Mouse (Mus musculus): ENCODE measurements at regions not wholly inside any gene's neighbourhood (a gene's known extent, or its start where the extent isn't known, plus 50 kb on each side); places are given as distances from the start of the nearest gene placed in this dataset.
"Not testable (repeated sequence)": the region's sequence is repeated elsewhere in the genome, so short reads cannot be mapped to it uniquely, and the experiment has no call there.

- Histone ChIP-seq H3K4me3 (ENCODE audit: control insufficient read depth, insufficient read depth, low read length) (no peak overlapping the region), H3K4me1 (replicated peaks; ENCODE audit: control insufficient read depth, insufficient read depth, low read length) (no peaks in the 10 kb centered on the region), H3K36me3 (ENCODE audit: control insufficient read depth, insufficient read depth, low read length) (no peaks in the 10 kb centered on the region), H3K27ac (ENCODE audit: control insufficient read depth, insufficient read depth, low read length) (no peak overlapping the region), H3K27me3 (ENCODE audit: control insufficient read depth, insufficient read depth, low read length) (no peaks in the 10 kb centered on the region)
- TF ChIP-seq CTCF (IDR thresholded peaks at IDR 0.05; ENCODE audit: borderline replicate concordance, control insufficient read depth, extremely low read depth, insufficient read depth, low read length, poor library complexity), result no peak
- DNase-seq, result peak; percentile 35
- WGBS, result 27% methylated on average over 12 of the region's 12 CpGs
Observed at GRCm38 (mm10) chr8:37063764-37064331, 70.4 kb downstream of the AI429214 start.

- Histone ChIP-seq H3K4me3 (ENCODE audit: control insufficient read depth, insufficient read depth, low read length) (no peak overlapping the region), H3K27ac (ENCODE audit: control insufficient read depth, insufficient read depth, low read length) (no peak overlapping the region), H3K27me3 (ENCODE audit: control insufficient read depth, insufficient read depth, low read length) (no peaks in the 10 kb centered on the region), H3K36me3 (ENCODE audit: control insufficient read depth, insufficient read depth, low read length) (no peaks in the 10 kb centered on the region), H3K4me1 (replicated peaks; ENCODE audit: control insufficient read depth, insufficient read depth, low read length) (no peaks in the 10 kb centered on the region)
- 14% methylated on average over 2 of the region's 2 CpGs for WGBS
- TF ChIP-seq CTCF (IDR thresholded peaks at IDR 0.05; ENCODE audit: borderline replicate concordance, control insufficient read depth, extremely low read depth, insufficient read depth, low read length, poor library complexity) (no peak), POLR2A (IDR thresholded peaks at IDR 0.05; ENCODE audit: control insufficient read depth, extremely low read depth, insufficient read depth, low read length, poor library complexity) (no peak)
- DNase-seq, result no peak
Observed at GRCm38 (mm10) chr8:37072905-37073304, 79.5 kb downstream of the AI429214 start.

DNA sequence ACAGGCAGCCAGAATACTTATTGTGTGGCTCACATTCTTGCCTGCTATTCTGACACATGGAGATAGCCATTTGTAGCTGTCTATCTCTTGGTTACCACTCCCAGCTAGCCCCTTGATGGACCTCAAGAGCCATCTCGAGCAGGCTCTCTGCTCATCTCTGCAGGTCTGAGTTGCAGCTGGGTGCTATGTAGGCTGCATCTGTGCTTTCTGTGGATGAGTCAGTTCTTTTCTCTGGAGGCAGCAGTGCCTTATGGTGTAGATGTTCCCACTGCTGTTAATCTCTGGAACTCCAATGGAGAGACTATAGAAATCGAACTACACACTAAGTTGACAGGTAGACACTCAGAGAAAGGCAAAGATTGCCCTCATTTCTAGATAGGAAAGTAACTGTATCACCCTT, 106.3 kb downstream of the AI429214 start:
- Histone ChIP-seq H3K4me3 (ENCODE audit: control insufficient read depth, insufficient read depth, low read length) (no peak overlapping the region), H3K4me1 (replicated peaks; ENCODE audit: control insufficient read depth, insufficient read depth, low read length) (no peaks in the 10 kb centered on the region), H3K36me3 (ENCODE audit: control insufficient read depth, insufficient read depth, low read length) (no peaks in the 10 kb centered on the region), H3K27ac (ENCODE audit: control insufficient read depth, insufficient read depth, low read length) (no peak overlapping the region), H3K27me3 (ENCODE audit: control insufficient read depth, insufficient read depth, low read length) (no peaks in the 10 kb centered on the region)
- DNase-seq, result no peak
- no peak for TF ChIP-seq CTCF (IDR thresholded peaks at IDR 0.05; ENCODE audit: borderline replicate concordance, control insufficient read depth, extremely low read depth, insufficient read depth, low read length, poor library complexity)
- no peak for TF ChIP-seq POLR2A (IDR thresholded peaks at IDR 0.05; ENCODE audit: control insufficient read depth, extremely low read depth, insufficient read depth, low read length, poor library complexity)
- WGBS, result 83% methylated on average over 2 of the region's 2 CpGs

GRCm38 (mm10) chr8:37112386-37112785, 119.0 kb downstream of the AI429214 start:
- not testable (repeated sequence) for H3K36me3 ChIP-seq (ENCODE audit: control insufficient read depth, insufficient read depth, low read length); H3K27me3 ChIP-seq (ENCODE audit: control insufficient read depth, insufficient read depth, low read length); H3K4me3 ChIP-seq (ENCODE audit: control insufficient read depth, insufficient read depth, low read length); H3K4me1 ChIP-seq (replicated peaks; ENCODE audit: control insufficient read depth, insufficient read depth, low read length); DNase-seq; H3K27ac ChIP-seq (ENCODE audit: control insufficient read depth, insufficient read depth, low read length)

GRCm38 (mm10) chr8:37125834-37126233, 132.4 kb downstream of the AI429214 start:
- Histone ChIP-seq H3K27ac (ENCODE audit: control insufficient read depth, insufficient read depth, low read length) (no peak overlapping the region), H3K4me3 (ENCODE audit: control insufficient read depth, insufficient read depth, low read length) (no peak overlapping the region), H3K27me3 (ENCODE audit: control insufficient read depth, insufficient read depth, low read length) (no peaks in the 10 kb centered on the region), H3K36me3 (ENCODE audit: control insufficient read depth, insufficient read depth, low read length) (no peaks in the 10 kb centered on the region), H3K4me1 (replicated peaks; ENCODE audit: control insufficient read depth, insufficient read depth, low read length) (no peaks in the 10 kb centered on the region)
- TF ChIP-seq POLR2A (IDR thresholded peaks at IDR 0.05; ENCODE audit: control insufficient read depth, extremely low read depth, insufficient read depth, low read length, poor library complexity) (no peak), CTCF (IDR thresholded peaks at IDR 0.05; ENCODE audit: borderline replicate concordance, control insufficient read depth, extremely low read depth, insufficient read depth, low read length, poor library complexity) (no peak)
- DNase-seq, result no peak

GRCm38 (mm10) chr8:37129670-37130069, 136.3 kb downstream of the AI429214 start:
- no peak overlapping the region for H3K27ac ChIP-seq (ENCODE audit: control insufficient read depth, insufficient read depth, low read length)
- DNase-seq, result no peak
- no peak overlapping the region for H3K4me3 ChIP-seq (ENCODE audit: control insufficient read depth, insufficient read depth, low read length)
- TF ChIP-seq POLR2A (IDR thresholded peaks at IDR 0.05; ENCODE audit: control insufficient read depth, extremely low read depth, insufficient read depth, low read length, poor library complexity), result no peak
- TF ChIP-seq CTCF (IDR thresholded peaks at IDR 0.05; ENCODE audit: borderline replicate concordance, control insufficient read depth, extremely low read depth, insufficient read depth, low read length, poor library complexity), result no peak
- no peaks in the 10 kb centered on the region for H3K4me1 ChIP-seq (replicated peaks; ENCODE audit: control insufficient read depth, insufficient read depth, low read length)
- no peaks in the 10 kb centered on the region for H3K27me3 ChIP-seq (ENCODE audit: control insufficient read depth, insufficient read depth, low read length)
- WGBS, result 70% methylated on average over 1 of the region's 1 CpGs
- no peaks in the 10 kb centered on the region for H3K36me3 ChIP-seq (ENCODE audit: control insufficient read depth, insufficient read depth, low read length)

DNA sequence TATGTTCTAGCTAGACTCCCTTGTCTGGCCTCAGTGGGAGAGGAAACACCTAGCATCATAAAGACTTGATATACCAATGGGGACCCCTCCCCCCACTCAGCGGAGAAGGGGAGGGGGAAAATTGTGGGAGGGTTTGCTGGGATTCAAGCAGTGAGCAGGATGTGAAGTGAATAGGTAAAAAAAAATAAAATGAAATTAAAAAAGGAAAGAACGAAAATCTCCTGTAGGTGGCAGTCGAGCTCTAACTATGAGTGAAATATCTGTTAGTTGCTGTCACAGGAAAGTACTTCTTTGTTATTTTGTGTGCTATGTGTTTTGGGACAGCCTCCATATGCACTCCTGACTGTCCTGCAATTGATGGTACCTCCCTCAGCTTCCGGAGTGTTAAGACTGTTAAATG, 138.6 kb downstream of the AI429214 start:
- H3K27me3 ChIP-seq (ENCODE audit: control insufficient read depth, insufficient read depth, low read length), result no peaks in the 10 kb centered on the region
- no peak for DNase-seq
- no peaks in the 10 kb centered on the region for H3K36me3 ChIP-seq (ENCODE audit: control insufficient read depth, insufficient read depth, low read length)
- H3K27ac ChIP-seq (ENCODE audit: control insufficient read depth, insufficient read depth, low read length), result no peak overlapping the region
- no peak overlapping the region for H3K4me3 ChIP-seq (ENCODE audit: control insufficient read depth, insufficient read depth, low read length)
- no peak for TF ChIP-seq POLR2A (IDR thresholded peaks at IDR 0.05; ENCODE audit: control insufficient read depth, extremely low read depth, insufficient read depth, low read length, poor library complexity)
- WGBS, result 17% methylated on average over 4 of the region's 4 CpGs
- H3K4me1 ChIP-seq (replicated peaks; ENCODE audit: control insufficient read depth, insufficient read depth, low read length), result no peaks in the 10 kb centered on the region

Data from thymus, adult 2 months (tissue).